Mouse (Mus musculus): ENCODE data around the gene Pard3. TPM values are rescaled to one million over a fixed set of nuclear protein-coding genes. Genes with fewer than 3 reads are reported as not detected.

Pard3 gene
- polyA plus RNA-seq, 1 experiment from 2014 or later: 23.7 TPM

DNA sequence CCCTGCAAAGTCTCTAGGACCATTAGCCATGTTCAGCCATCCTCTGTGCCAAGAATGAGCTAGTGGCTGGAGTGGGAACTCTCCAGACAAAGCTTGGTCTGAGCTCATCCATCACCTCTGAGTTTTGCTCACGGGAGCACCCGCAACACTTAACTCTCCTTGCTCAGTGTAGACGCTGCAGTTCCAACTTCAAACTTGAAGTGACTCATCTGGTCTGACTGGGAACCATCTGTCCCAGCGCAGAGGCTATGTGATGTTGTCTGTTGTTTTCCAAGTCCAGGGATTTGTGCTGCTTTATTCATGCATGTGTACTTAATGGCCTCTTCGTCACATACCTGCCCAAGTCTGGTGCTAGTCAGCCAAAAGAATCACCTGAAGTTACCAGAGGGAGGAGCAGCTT is 505.5 kb downstream of the Pard3 start:
- Histone ChIP-seq H3K27me3 (no peaks in the 10 kb centered on the region), H3K9ac (no peak overlapping the region), H3K9me3 (replicated peaks) (no peaks in the 10 kb centered on the region), H3K4me2 (no peak overlapping the region), H3K36me3 (ENCODE audit: poor library complexity, severe bottlenecking) (no peaks in the 10 kb centered on the region), H3K4me3 (no peak overlapping the region), H3K4me1 (peaks cover 13% of the 10 kb centered on the region), H3K27ac (no peak overlapping the region)
- ATAC-seq: no peak
- WGBS: 88% methylated on average over 5 of the region's 5 CpGs

DNA sequence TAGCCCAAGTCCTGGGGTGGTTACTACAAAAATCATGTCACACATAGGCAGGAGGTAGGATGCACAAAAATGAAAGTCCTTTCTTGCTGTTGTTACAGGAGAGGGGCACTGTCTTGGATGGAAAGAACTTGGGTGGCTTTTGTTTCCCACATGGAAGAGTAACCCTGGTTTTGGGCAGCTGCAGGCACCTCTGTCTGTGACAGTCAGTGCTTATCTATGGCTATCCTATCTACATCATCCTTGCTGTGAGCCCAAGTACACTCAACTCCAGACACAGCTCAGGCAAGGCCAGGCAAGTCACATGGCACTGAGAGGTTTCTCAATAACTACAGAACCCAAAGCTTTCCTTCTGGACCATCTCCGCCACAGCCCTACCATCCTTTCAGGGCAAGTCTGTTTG is 506.8 kb downstream of the Pard3 start:
- no peak overlapping the region for H3K4me2 ChIP-seq
- no peak overlapping the region for H3K4me3 ChIP-seq
- H3K9ac ChIP-seq: no peak overlapping the region
- H3K4me1 ChIP-seq: peaks cover 4% of the 10 kb centered on the region; the same call in 1 of the 2 replicates
- no peaks in the 10 kb centered on the region for H3K9me3 ChIP-seq (replicated peaks)
- no peaks in the 10 kb centered on the region for H3K27me3 ChIP-seq
- no peak overlapping the region for H3K27ac ChIP-seq
- WGBS: 97% methylated on average over 1 of the region's 1 CpGs
- no peaks in the 10 kb centered on the region for H3K36me3 ChIP-seq (ENCODE audit: poor library complexity, severe bottlenecking)
- no peak for ATAC-seq

DNA sequence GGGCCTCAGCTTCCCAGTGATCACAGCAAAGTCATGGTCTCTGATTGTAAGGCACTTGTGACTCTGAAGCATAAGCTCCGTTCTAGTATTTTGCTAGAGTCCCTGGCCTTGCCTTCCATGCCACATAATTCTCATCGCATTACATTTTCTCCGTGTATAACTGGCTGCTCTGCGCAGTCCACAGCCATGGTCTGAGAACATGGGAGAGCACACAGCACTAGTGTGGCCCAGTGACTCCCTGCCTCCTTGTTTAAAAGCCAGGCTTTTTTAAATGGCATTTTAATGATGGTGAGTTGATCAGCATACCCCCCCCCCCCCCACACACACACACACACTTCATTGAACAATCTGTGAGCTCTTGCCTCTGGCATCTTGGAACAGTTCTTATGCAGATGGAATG is 508.8 kb downstream of the Pard3 start:
- WGBS: 82% methylated on average over 4 of the region's 4 CpGs
- Histone ChIP-seq H3K4me3 (no peak overlapping the region), H3K9me3 (replicated peaks) (no peaks in the 10 kb centered on the region), H3K4me1 (peaks cover 12% of the 10 kb centered on the region), H3K9ac (no peak overlapping the region), H3K4me2 (no peak overlapping the region), H3K27me3 (no peaks in the 10 kb centered on the region), H3K27ac (no peak overlapping the region), H3K36me3 (ENCODE audit: poor library complexity, severe bottlenecking) (no peaks in the 10 kb centered on the region)
- peak; percentile 27; the same call in 1 of the 2 replicates for ATAC-seq

DNA sequence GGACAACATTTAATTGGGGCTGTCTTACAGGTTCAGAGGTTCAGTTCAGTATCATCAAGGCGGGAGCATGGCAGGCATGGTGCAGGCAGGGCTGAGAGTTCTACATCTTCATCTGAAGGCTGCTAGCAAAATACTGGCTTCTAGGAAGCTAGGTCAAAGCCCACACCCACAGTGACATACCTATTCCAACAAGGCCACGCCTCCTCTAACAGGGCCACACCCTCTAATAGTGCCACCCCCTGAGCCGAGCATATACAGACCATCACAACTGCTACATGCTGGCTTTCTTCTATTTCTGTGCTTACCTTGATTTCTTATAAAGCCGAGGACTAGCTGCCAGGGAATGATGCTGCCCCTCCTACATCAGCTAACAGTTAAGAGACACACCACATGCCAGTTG is 513.0 kb downstream of the Pard3 start:
- 91% methylated on average over 4 of the region's 4 CpGs for WGBS
- ATAC-seq: no peak
- H3K4me1 ChIP-seq: peaks cover 17% of the 10 kb centered on the region

DNA sequence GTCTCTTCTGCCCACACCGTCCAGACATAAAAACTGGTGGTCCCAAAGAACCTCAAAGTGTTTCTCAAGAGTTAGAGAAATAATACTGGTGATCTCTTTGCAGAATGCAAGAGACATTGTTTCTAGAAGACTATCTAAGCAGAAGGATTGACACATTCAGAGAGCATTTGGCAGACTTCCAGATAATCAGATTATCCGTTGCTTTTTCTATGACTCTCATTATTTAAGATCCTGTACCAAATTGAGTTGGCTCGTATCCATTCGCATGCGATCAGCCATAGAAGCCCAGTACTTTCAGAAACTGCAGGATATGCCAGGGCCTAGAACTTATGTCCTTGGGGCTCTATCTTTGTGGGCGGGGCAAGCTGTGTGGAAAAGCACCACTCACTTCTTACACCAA is 514.0 kb downstream of the Pard3 start:
- Histone ChIP-seq H3K9me3 (replicated peaks) (no peaks in the 10 kb centered on the region), H3K4me3 (no peak overlapping the region), H3K27ac (peak overlapping the region; percentile 44; the same call in 1 of the 2 replicates), H3K4me2 (no peak overlapping the region), H3K36me3 (ENCODE audit: poor library complexity, severe bottlenecking) (no peaks in the 10 kb centered on the region), H3K9ac (no peak overlapping the region), H3K27me3 (no peaks in the 10 kb centered on the region), H3K4me1 (peaks cover 12% of the 10 kb centered on the region; the same call in 1 of the 2 replicates)
- ATAC-seq: peak; percentile 21; the same call in 1 of the 2 replicates
- WGBS: 24% methylated on average over 6 of the region's 6 CpGs

More for the DNA sequence above, 513.0 kb downstream of the Pard3 start:
- H3K27ac ChIP-seq: no peak overlapping the region
- no peaks in the 10 kb centered on the region for H3K27me3 ChIP-seq
- no peak overlapping the region for H3K9ac ChIP-seq
- H3K4me2 ChIP-seq: no peak overlapping the region
- H3K4me3 ChIP-seq: no peak overlapping the region
- H3K36me3 ChIP-seq (ENCODE audit: poor library complexity, severe bottlenecking): no peaks in the 10 kb centered on the region
- no peaks in the 10 kb centered on the region for H3K9me3 ChIP-seq (replicated peaks)

DNA sequence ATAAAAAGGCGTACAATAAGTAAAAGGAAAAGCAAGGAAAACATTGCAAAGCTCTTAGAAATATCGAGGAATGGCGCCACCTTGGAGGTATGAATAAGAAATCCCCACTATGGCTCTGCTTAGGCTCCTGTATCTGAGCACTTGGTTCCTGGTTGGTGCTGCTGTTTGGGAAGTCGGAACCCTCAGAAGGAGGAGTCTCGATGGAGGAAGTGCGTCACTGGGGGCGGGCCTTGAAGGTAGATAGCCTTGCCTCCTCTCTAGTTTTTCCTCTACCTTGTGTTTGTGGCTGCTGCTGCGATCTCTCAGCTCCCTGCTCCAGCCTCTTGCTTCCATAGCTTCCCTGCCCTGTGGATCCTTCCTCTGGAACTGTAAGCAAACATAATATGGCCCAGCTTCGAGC is 515.7 kb downstream of the Pard3 start:
- peaks cover 28% of the 10 kb centered on the region for H3K4me1 ChIP-seq
- no peaks in the 10 kb centered on the region for H3K9me3 ChIP-seq (replicated peaks)
- no peak for ATAC-seq
- no peak overlapping the region for H3K9ac ChIP-seq
- H3K36me3 ChIP-seq (ENCODE audit: poor library complexity, severe bottlenecking): no peaks in the 10 kb centered on the region
- no peak overlapping the region for H3K27ac ChIP-seq
- H3K27me3 ChIP-seq: no peaks in the 10 kb centered on the region
- H3K4me3 ChIP-seq: no peak overlapping the region
- 94% methylated on average over 9 of the region's 9 CpGs for WGBS
- no peak overlapping the region for H3K4me2 ChIP-seq

DNA sequence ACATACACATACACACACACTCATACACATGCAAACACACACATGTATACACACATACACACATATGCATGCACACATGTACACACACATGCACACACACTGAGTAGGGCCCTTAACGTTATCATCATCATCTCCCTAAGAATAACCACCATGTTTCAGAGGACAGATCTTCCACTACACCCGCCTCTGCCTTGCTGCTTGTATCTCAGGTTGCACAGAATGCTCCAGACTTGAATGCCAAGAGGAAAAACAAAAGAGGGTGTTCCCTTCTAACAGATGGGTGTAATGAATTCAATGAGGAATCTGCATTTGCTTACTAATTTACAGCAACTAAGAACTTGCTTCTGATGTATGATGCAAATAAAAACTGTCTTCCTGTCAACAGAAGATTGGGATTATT is 519.7 kb downstream of the Pard3 start:
- no peak overlapping the region for H3K9ac ChIP-seq
- H3K9me3 ChIP-seq (replicated peaks): no peaks in the 10 kb centered on the region
- H3K36me3 ChIP-seq (ENCODE audit: poor library complexity, severe bottlenecking): no peaks in the 10 kb centered on the region
- no peaks in the 10 kb centered on the region for H3K27me3 ChIP-seq
- no peak overlapping the region for H3K4me2 ChIP-seq
- 0 out of 2 replicates have a peak, but pooled peaks have one; percentile 30 for ATAC-seq
- H3K4me1 ChIP-seq: peaks cover 25% of the 10 kb centered on the region
- H3K27ac ChIP-seq: peak overlapping the region; percentile 10; the same call in 1 of the 2 replicates
- H3K4me3 ChIP-seq: no peak overlapping the region
- WGBS: 79% methylated on average over 2 of the region's 2 CpGs

DNA sequence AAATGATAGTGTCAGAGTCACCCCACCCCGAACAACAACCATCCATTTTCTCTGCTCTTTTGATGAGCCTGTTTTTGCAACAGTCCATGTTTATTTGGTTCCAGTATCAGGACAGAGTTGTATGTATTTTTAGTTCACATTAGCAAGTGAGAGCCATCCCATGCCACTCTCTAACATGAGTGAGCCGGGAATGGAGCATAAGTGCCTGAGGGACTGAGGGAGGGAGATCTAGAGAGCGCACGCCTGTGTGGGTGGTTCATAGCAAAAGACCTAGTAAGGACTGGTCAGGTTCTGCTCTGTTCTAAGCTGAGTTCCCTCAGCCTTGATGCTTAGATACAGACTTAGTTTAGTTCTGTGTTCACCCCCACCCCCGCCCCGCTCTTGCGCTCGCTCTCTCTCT is 521.9 kb downstream of the Pard3 start:
- Histone ChIP-seq H3K27me3 (no peaks in the 10 kb centered on the region), H3K4me1 (peaks cover 34% of the 10 kb centered on the region), H3K27ac (no peak overlapping the region), H3K9me3 (replicated peaks) (no peaks in the 10 kb centered on the region), H3K36me3 (ENCODE audit: poor library complexity, severe bottlenecking) (no peaks in the 10 kb centered on the region), H3K9ac (no peak overlapping the region), H3K4me3 (no peak overlapping the region), H3K4me2 (no peak overlapping the region)
- ATAC-seq: no peak
- WGBS: 93% methylated on average over 8 of the region's 8 CpGs

DNA sequence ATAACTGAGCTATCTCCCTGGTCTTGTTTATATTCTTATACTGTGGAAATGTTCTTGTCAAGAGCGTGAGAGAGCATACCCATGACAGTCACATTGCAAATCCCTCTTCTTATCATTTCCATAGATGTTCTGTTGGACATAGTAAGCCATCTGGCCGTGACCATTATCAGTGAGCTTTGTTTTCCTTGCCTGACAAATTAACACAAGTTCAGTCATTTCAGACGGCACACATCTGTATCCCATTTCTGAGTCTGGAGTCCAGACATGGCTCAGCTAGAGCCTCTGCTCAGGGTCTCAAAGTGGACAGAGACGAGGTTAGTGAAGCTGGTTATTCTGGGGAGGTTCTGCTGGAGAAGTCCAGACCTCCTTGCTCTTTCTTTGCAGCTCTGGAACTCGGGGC is 523.0 kb downstream of the Pard3 start:
- no peaks in the 10 kb centered on the region for H3K9me3 ChIP-seq (replicated peaks)
- H3K36me3 ChIP-seq (ENCODE audit: poor library complexity, severe bottlenecking): no peaks in the 10 kb centered on the region
- no peak overlapping the region for H3K9ac ChIP-seq
- H3K4me2 ChIP-seq: no peak overlapping the region
- H3K27ac ChIP-seq: no peak overlapping the region
- ATAC-seq: no peak
- peaks cover 40% of the 10 kb centered on the region for H3K4me1 ChIP-seq
- no peaks in the 10 kb centered on the region for H3K27me3 ChIP-seq
- WGBS: 86% methylated on average over 5 of the region's 5 CpGs
- no peak overlapping the region for H3K4me3 ChIP-seq

DNA sequence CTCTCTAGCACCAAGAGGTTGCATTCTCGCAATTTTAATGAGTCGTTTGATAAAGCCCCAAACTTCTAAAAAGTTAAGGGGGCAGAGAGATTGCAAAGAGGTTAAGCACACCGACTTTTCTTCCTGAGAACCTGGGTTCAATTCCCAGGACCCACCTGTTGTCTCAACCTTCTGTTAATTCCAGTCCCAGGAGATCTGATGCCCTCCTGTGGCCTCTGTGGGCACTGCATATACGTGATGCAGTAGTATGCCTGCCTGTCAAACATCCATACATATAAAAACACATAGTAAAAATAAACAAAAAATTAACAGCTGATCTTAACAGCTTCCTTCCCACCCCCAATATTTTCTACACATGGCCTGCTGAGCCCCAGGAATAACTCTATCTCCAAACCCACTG is 524.6 kb downstream of the Pard3 start:
- WGBS: 79% methylated on average over 4 of the region's 4 CpGs
- Histone ChIP-seq H3K4me1 (peaks cover 36% of the 10 kb centered on the region), H3K4me3 (no peak overlapping the region), H3K36me3 (ENCODE audit: poor library complexity, severe bottlenecking) (0 out of 2 replicates have a peak, but pooled peaks cover 3% of the 10 kb centered on the region), H3K4me2 (no peak overlapping the region), H3K27me3 (no peaks in the 10 kb centered on the region), H3K27ac (no peak overlapping the region), H3K9ac (no peak overlapping the region), H3K9me3 (replicated peaks) (no peaks in the 10 kb centered on the region)
- no peak for ATAC-seq

DNA sequence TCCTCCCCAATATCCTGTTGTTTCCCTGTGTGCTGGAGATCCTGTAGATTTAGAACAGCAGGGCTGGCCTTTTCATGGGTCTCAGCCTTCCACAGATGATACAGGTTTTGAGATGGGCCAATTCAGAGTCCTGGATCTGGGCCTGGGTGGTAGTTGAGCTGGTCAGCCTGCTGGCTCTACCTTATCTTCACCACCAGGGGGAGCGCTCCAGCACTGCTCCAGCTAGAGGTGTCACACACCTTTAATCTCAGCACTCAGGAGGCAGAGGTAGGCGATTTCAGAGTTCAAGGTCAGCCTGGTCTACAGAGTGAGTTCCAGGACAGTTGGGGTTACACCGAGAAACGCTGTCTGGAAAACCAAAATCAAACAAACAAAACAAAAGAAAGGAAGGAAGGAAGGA is 525.6 kb downstream of the Pard3 start:
- H3K27ac ChIP-seq: no peak overlapping the region
- H3K27me3 ChIP-seq: no peaks in the 10 kb centered on the region
- no peak for ATAC-seq
- no peak overlapping the region for H3K9ac ChIP-seq
- H3K4me2 ChIP-seq: no peak overlapping the region
- no peaks in the 10 kb centered on the region for H3K9me3 ChIP-seq (replicated peaks)
- no peak overlapping the region for H3K4me3 ChIP-seq
- H3K4me1 ChIP-seq: peaks cover 26% of the 10 kb centered on the region
- 55% methylated on average over 4 of the region's 4 CpGs for WGBS
- peaks cover 4% of the 10 kb centered on the region; the same call in 1 of the 2 replicates for H3K36me3 ChIP-seq (ENCODE audit: poor library complexity, severe bottlenecking)

DNA sequence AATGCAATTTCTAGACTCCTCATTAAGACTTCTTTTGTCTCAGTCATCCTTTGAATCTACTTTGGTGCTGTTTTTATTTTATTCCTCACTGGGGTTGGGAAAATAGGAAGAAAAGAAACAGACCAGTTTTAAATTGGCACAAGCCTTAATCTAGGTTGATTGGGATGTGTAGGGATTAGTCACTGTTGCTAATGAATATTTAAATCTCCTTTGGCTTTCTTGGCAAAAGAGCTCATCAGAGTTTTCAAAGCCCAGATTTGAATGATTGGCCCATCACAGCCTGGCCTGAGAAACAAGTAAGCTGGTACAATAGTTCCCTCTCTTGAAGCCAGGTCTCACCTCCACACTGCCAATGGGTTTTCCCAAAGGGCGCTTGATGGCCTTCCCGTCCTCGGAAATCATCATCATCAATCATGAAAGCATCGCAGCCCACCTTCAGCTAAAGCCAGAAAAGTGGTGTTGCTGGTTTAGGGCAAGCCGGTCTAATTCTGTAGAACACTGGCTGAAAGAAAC is 527.0 kb downstream of the Pard3 start:
- ATAC-seq: peak; percentile 55; the same call in 1 of the 2 replicates
- Histone ChIP-seq H3K9ac (no peak overlapping the region), H3K27ac (no peak overlapping the region; the same call in 1 of the 2 replicates), H3K9me3 (replicated peaks) (no peaks in the 10 kb centered on the region), H3K4me2 (no peak overlapping the region), H3K36me3 (ENCODE audit: poor library complexity, severe bottlenecking) (peaks cover 10% of the 10 kb centered on the region), H3K27me3 (no peaks in the 10 kb centered on the region), H3K4me3 (no peak overlapping the region), H3K4me1 (peaks cover 17% of the 10 kb centered on the region)
- WGBS: 51% methylated on average over 5 of the region's 5 CpGs
